ENCODE assay signal across 8 mouse cellular contexts in the genomic region with DNA sequence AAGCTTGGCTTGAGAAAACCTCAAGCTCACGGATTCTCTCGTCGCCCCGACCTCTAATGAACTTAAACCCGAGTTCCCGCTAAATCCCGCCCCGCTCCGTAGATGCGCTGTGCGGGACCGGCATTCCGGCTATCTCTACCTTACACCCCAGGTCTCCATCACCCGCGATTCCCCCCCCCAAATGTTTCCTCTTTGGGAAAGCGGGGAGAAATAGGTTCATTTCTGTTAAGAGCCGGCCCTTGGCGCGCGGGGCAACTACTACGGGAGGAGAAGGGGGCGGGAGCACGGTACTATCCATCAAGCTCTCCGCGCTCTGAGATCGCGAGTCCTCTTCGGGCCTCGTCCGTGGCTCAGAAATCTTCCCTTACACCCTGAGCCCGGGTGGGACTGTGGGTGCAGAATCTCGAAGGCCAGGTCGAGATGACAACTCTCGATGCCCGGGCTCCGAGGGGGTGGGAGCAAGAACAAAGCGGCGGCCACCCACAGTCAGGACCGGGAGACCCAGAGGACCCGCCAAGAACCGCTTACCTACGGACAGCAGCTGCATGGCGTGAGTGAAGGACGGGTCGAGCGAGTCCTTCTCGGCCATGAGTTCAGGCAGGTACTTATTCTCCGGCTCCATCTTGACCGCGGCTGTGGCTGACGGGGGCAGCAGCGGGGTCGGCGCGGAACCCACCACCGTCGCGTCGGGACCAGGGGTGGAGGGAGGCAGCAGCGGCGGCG. TPM values are rescaled to one million over a fixed set of nuclear protein-coding genes. Genes with fewer than 3 reads are reported as not detected.
A peak's percentile ranks its signal among the peaks of the same experiment; 100 is the strongest.
DNase-seq lines count a peak whose midpoint lies in the region; ATAC-seq and TF ChIP-seq lines count a peak whose summit lies in the region.

No protein-coding gene starts in this region.

- H3K4me2 ChIP-seq in heart, embryonic 11.5 days, result peak overlapping the region; percentile 65
- peak overlapping the region; percentile 72 for H3K4me2 ChIP-seq in kidney, embryonic 16.5 days (replicated peaks; ENCODE audit: low read depth, low read length)
- H3K4me2 ChIP-seq in liver, embryonic 13.5 days, result peak overlapping the region; percentile 91
- peak overlapping the region; percentile 68 for H3K4me2 ChIP-seq in stomach, embryonic 14.5 days (replicated peaks; ENCODE audit: low read depth, low read length)

- H3K4me1 ChIP-seq in embryonic fibroblast, embryonic 13.5 days (ENCODE audit: control insufficient read depth, insufficient read depth, low read length), result peaks cover 4% of the 10 kb centered on the region
- H3K4me1 ChIP-seq in heart, embryonic 11.5 days (ENCODE audit: control insufficient read depth, insufficient read depth, low read length), result peaks cover 21% of the 10 kb centered on the region
- peaks cover 27% of the 10 kb centered on the region for H3K4me1 ChIP-seq in kidney, embryonic 16.5 days (ENCODE audit: insufficient read depth, low read length)
- peaks cover 49% of the 10 kb centered on the region for H3K4me1 ChIP-seq in liver, embryonic 13.5 days (replicated peaks)
- peaks cover 18% of the 10 kb centered on the region for H3K4me1 ChIP-seq in stomach, embryonic 14.5 days (ENCODE audit: control insufficient read depth, insufficient read depth, low read length)

- WGBS in heart, embryonic 11.5 days (ENCODE audit: insufficient replicate concordance), result under 1% methylated on average over 62 of the region's 62 CpGs
- under 1% methylated on average over 62 of the region's 62 CpGs for WGBS in kidney, embryonic 16.5 days
- under 1% methylated on average over 62 of the region's 62 CpGs for WGBS in liver, embryonic 13.5 days (ENCODE audit: insufficient replicate concordance)
- WGBS in stomach, embryonic 14.5 days, result under 1% methylated on average over 59 of the region's 62 CpGs

- no peaks in the 10 kb centered on the region for H3K27me3 ChIP-seq in heart, embryonic 11.5 days (ENCODE audit: control insufficient read depth, insufficient read depth, low read length)
- H3K27me3 ChIP-seq in kidney, embryonic 16.5 days (ENCODE audit: insufficient read depth, low read length), result no peaks in the 10 kb centered on the region
- H3K27me3 ChIP-seq in liver, embryonic 13.5 days, result no peaks in the 10 kb centered on the region
- no peaks in the 10 kb centered on the region for H3K27me3 ChIP-seq in stomach, embryonic 14.5 days (ENCODE audit: control insufficient read depth, insufficient read depth, low read length)

- TF ChIP-seq POLR2A in embryonic fibroblast, embryonic 13.5 days (IDR thresholded peaks at IDR 0.05; ENCODE audit: low read depth, low read length), result no peak

- peak; percentile 53 for DNase-seq in 416B (ENCODE audit: low read depth)
- peak; percentile 56 for DNase-seq in adrenal gland, postnatal 25 days
- DNase-seq in liver, embryonic 13.5 days, result peak; percentile 38
- peak; percentile 59 for DNase-seq in naive thymus-derived CD4-positive, alpha-beta T cell, adult 2 months (ENCODE audit: low read depth)

- no peaks in the 10 kb centered on the region for H3K36me3 ChIP-seq in heart, embryonic 11.5 days (ENCODE audit: control insufficient read depth, insufficient read depth, low read length)
- 0 out of 2 replicates have a peak, but pooled peaks cover 5% of the 10 kb centered on the region for H3K36me3 ChIP-seq in kidney, embryonic 16.5 days (ENCODE audit: insufficient read depth, low read length)
- peaks cover 3% of the 10 kb centered on the region; the same call in 1 of the 2 replicates for H3K36me3 ChIP-seq in liver, embryonic 13.5 days
- H3K36me3 ChIP-seq in stomach, embryonic 14.5 days (ENCODE audit: control insufficient read depth, insufficient read depth, low read length), result no peaks in the 10 kb centered on the region; the same call in 1 of the 2 replicates

- TF ChIP-seq CTCF in embryonic fibroblast, embryonic 13.5 days (IDR thresholded peaks at IDR 0.05; ENCODE audit: borderline replicate concordance, insufficient read depth, low read length), result no peak

- ATAC-seq in heart, embryonic 11.5 days (replicated peaks; ENCODE audit: insufficient number of reproducible peaks, low FRiP score, low TSS enrichment), result no peak
- ATAC-seq in kidney, embryonic 16.5 days (ENCODE audit: low FRiP score, low TSS enrichment), result peak; percentile 24
- ATAC-seq in liver, embryonic 13.5 days (ENCODE audit: low read depth), result peak; percentile 21
- ATAC-seq in stomach, embryonic 14.5 days (ENCODE audit: insufficient number of reproducible peaks, insufficient read depth, low FRiP score, low read depth), result no peak

- H3K27ac ChIP-seq in embryonic fibroblast, embryonic 13.5 days (ENCODE audit: insufficient read depth, low read length), result peak overlapping the region; percentile 83
- peak overlapping the region; percentile 100 for H3K27ac ChIP-seq in heart, embryonic 11.5 days (ENCODE audit: low read depth, low read length)
- peak overlapping the region; percentile 96 for H3K27ac ChIP-seq in kidney, embryonic 16.5 days (ENCODE audit: low read length)
- H3K27ac ChIP-seq in liver, embryonic 13.5 days, result peak overlapping the region; percentile 94
- H3K27ac ChIP-seq in stomach, embryonic 14.5 days (ENCODE audit: low read length), result peak overlapping the region; percentile 98

- H3K9me3 ChIP-seq in heart, embryonic 11.5 days (replicated peaks; ENCODE audit: control insufficient read depth, low read length), result no peaks in the 10 kb centered on the region
- no peaks in the 10 kb centered on the region for H3K9me3 ChIP-seq in kidney, embryonic 16.5 days (ENCODE audit: low read length)
- H3K9me3 ChIP-seq in liver, embryonic 13.5 days (replicated peaks), result no peaks in the 10 kb centered on the region
- no peaks in the 10 kb centered on the region for H3K9me3 ChIP-seq in stomach, embryonic 14.5 days (ENCODE audit: control insufficient read depth, low read depth, low read length)

- peak overlapping the region; percentile 91 for H3K4me3 ChIP-seq in embryonic fibroblast, embryonic 13.5 days (ENCODE audit: insufficient read depth, low read length)
- peak overlapping the region; percentile 81 for H3K4me3 ChIP-seq in heart, embryonic 11.5 days (ENCODE audit: low read depth, low read length)
- peak overlapping the region; percentile 100 for H3K4me3 ChIP-seq in kidney, embryonic 16.5 days (ENCODE audit: low read length)
- peak overlapping the region; percentile 100 for H3K4me3 ChIP-seq in liver, embryonic 13.5 days (replicated peaks)
- peak overlapping the region; percentile 100 for H3K4me3 ChIP-seq in stomach, embryonic 14.5 days (ENCODE audit: low read depth, low read length)

- peak overlapping the region; percentile 94 for H3K9ac ChIP-seq in heart, embryonic 11.5 days (ENCODE audit: low read depth, low read length)
- peak overlapping the region; percentile 100 for H3K9ac ChIP-seq in kidney, embryonic 16.5 days (replicated peaks; ENCODE audit: low read length)
- peak overlapping the region; percentile 99 for H3K9ac ChIP-seq in liver, embryonic 13.5 days
- peak overlapping the region; percentile 99 for H3K9ac ChIP-seq in stomach, embryonic 14.5 days (replicated peaks; ENCODE audit: low read depth, low read length)

RNA-seq across cellular contexts. Expression of a gene that starts 0.7 kb away (rescaled TPM):
- total RNA-seq in adrenal gland, postnatal 25 days (2021), result 81.6 and 89.4 TPM in 2 replicates
- 113 and 146 TPM in 2 replicates for polyA plus RNA-seq in embryonic fibroblast, embryonic 13.5 days (2011; ENCODE audit: insufficient read length, low read depth, missing spikeins)
- polyA plus RNA-seq in heart, embryonic 11.5 days (2014; fragmentation: Nextera tagmentation; extraction: Ambion mirVana), result 73.0 and 83.1 TPM in 2 replicates
- 92.1 and 105 TPM in 2 replicates for polyA plus RNA-seq in kidney, embryonic 16.5 days (2015; fragmentation: Nextera tagmentation; extraction: Ambion mirVana)
- polyA plus RNA-seq in liver, embryonic 13.5 days (2015; fragmentation: Nextera tagmentation; extraction: Ambion mirVana), result 37.6 and 41.5 TPM in 2 replicates
- polyA plus RNA-seq in stomach, embryonic 14.5 days (2014; fragmentation: Nextera tagmentation; extraction: Ambion mirVana), result 95.5 and 103 TPM in 2 replicates

RNA-seq across cellular contexts. Expression of a gene that starts 44.8 kb away (rescaled TPM):
- total RNA-seq in adrenal gland, postnatal 25 days (2021), result 10.1 and 14.8 TPM in 2 replicates
- 15.4 and 19.1 TPM in 2 replicates for polyA plus RNA-seq in embryonic fibroblast, embryonic 13.5 days (2011; ENCODE audit: insufficient read length, low read depth, missing spikeins)
- polyA plus RNA-seq in heart, embryonic 11.5 days (2014; fragmentation: Nextera tagmentation; extraction: Ambion mirVana), result 12.3 and 16.1 TPM in 2 replicates
- polyA plus RNA-seq in kidney, embryonic 16.5 days (2015; fragmentation: Nextera tagmentation; extraction: Ambion mirVana), result 20.6 and 21.7 TPM in 2 replicates
- 4.0 and 4.4 TPM in 2 replicates for polyA plus RNA-seq in liver, embryonic 13.5 days (2015; fragmentation: Nextera tagmentation; extraction: Ambion mirVana)
- 27.6 and 27.7 TPM in 2 replicates for polyA plus RNA-seq in stomach, embryonic 14.5 days (2014; fragmentation: Nextera tagmentation; extraction: Ambion mirVana)

Comparison
In these comparisons a context has a peak if more than half of its experiments do, and no peak if none do; other contexts are left out.
1. ATAC-seq: peak in kidney, embryonic 16.5 days (single experiment) and liver, embryonic 13.5 days (single experiment); none in heart, embryonic 11.5 days (single experiment) and stomach, embryonic 14.5 days (single experiment).
2. Peak in every context shown above with its lines, with median percentiles within 50 percentile points of each other: DNase-seq, H3K27ac ChIP-seq, H3K4me3 ChIP-seq, H3K4me2 ChIP-seq and H3K9ac ChIP-seq.